Comparison of ENCODE assay signal across 13 mouse cellular contexts in the genomic region with DNA sequence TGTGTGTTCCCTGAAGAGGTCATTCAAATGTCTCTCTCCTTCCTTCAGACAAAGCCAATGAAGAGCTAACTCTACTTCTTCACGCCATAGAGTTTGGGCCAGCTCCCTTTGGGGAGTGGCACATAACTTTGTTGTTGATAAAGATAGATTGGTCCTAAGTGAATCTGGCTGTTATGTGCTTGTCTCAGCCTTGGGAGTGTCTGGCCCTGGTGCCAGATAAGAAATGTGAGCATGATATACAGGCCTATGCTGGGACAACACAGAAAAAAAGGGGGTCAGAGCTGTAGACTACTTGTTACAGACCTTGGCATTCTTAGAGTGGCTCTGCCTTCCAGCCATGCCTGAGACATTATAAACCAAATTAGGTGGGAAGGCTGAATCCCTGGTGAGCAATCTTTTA. TPM values are rescaled to one million over a fixed set of nuclear protein-coding genes. Genes with fewer than 3 reads are reported as not detected.
DNase-seq lines count a peak whose midpoint lies in the region; ATAC-seq and TF ChIP-seq lines count a peak whose summit lies in the region.
"Had no signal": no experiment of that assay in that cellular context is flagged by ENCODE, and none has a peak within 500 bp of the region (broad histone marks: within the 10 kb centered on the region; RNA-seq: fewer than 3 reads in every experiment).

No protein-coding gene starts in this region.

- H3K4me3 ChIP-seq in heart, adult 2 months: no peak overlapping the region
- peak overlapping the region; percentile 97 for H3K4me3 ChIP-seq in midbrain, embryonic 10.5 days
- H3K4me3 ChIP-seq in midbrain, embryonic 16.5 days (ENCODE audit: low read depth, low read length): no peak overlapping the region
- H3K4me3 ChIP-seq in limb, embryonic 14.5 days (replicated peaks; ENCODE audit: low read length): no peak overlapping the region
- H3K4me3 ChIP-seq in neural tube, embryonic 15.5 days (replicated peaks): no peak overlapping the region

- H3K36me3 ChIP-seq in heart, adult 2 months (ENCODE audit: control insufficient read depth, insufficient read depth, low read length): no peaks in the 10 kb centered on the region; the same call in 1 of the 2 replicates
- H3K36me3 ChIP-seq in midbrain, embryonic 10.5 days: peaks cover 25% of the 10 kb centered on the region
- H3K36me3 ChIP-seq in midbrain, embryonic 16.5 days (ENCODE audit: control insufficient read depth, insufficient read depth, low read length): peaks cover 23% of the 10 kb centered on the region
- peaks cover 20% of the 10 kb centered on the region for H3K36me3 ChIP-seq in limb, embryonic 14.5 days (ENCODE audit: control insufficient read depth, insufficient read depth, low read length)
- peaks cover 29% of the 10 kb centered on the region for H3K36me3 ChIP-seq in neural tube, embryonic 15.5 days

- no peak for TF ChIP-seq CTCF in heart, adult 2 months (IDR thresholded peaks at IDR 0.05)

- H3K9ac ChIP-seq in heart, adult 2 months (ENCODE audit: low read depth, low read length): no peak overlapping the region
- no peak overlapping the region for H3K9ac ChIP-seq in midbrain, embryonic 16.5 days (ENCODE audit: low read depth, low read length)
- H3K9ac ChIP-seq in limb, embryonic 14.5 days (ENCODE audit: low read depth, low read length, severe bottlenecking): no peak overlapping the region
- H3K9ac ChIP-seq in neural tube, embryonic 15.5 days (replicated peaks): no peak overlapping the region

- no peak for ATAC-seq in midbrain, embryonic 16.5 days
- no peak for ATAC-seq in limb, embryonic 14.5 days (ENCODE audit: low FRiP score, low read depth)
- ATAC-seq in neural tube, embryonic 15.5 days (ENCODE audit: low FRiP score): no peak
- no peak for ATAC-seq in activated CD4-positive, CD25-positive, alpha-beta regulatory T cell, adult 4 months

- intact Hi-C loops in heart, adult 2 months (cut with DNase I): loop anchor here (2.0 kb wide), 1 partner anchor 22 kb away; no protein-coding TSS in a partner anchor
- intact Hi-C loops in left cerebral cortex, postnatal 4 days (cut with DNase I): no loop called here

- no peaks in the 10 kb centered on the region for H3K27me3 ChIP-seq in heart, adult 2 months (ENCODE audit: control insufficient read depth, insufficient read depth, low read length)
- H3K27me3 ChIP-seq in midbrain, embryonic 10.5 days (ENCODE audit: low read depth, poor library complexity, severe bottlenecking): 0 out of 2 replicates have a peak, but pooled peaks cover 6% of the 10 kb centered on the region
- no peaks in the 10 kb centered on the region for H3K27me3 ChIP-seq in midbrain, embryonic 16.5 days (ENCODE audit: control insufficient read depth, insufficient read depth, low read depth, low read length)
- no peaks in the 10 kb centered on the region for H3K27me3 ChIP-seq in limb, embryonic 14.5 days (ENCODE audit: control insufficient read depth, insufficient read depth, low read length)
- no peaks in the 10 kb centered on the region for H3K27me3 ChIP-seq in neural tube, embryonic 15.5 days (replicated peaks)

- no peaks in the 10 kb centered on the region for H3K9me3 ChIP-seq in midbrain, embryonic 10.5 days (replicated peaks)
- no peaks in the 10 kb centered on the region for H3K9me3 ChIP-seq in midbrain, embryonic 16.5 days (replicated peaks; ENCODE audit: control insufficient read depth, low read length, poor library complexity, severe bottlenecking)
- H3K9me3 ChIP-seq in limb, embryonic 14.5 days (ENCODE audit: control insufficient read depth, low read length): no peaks in the 10 kb centered on the region
- no peaks in the 10 kb centered on the region for H3K9me3 ChIP-seq in neural tube, embryonic 15.5 days (replicated peaks)

- peaks cover 7% of the 10 kb centered on the region for H3K4me1 ChIP-seq in heart, adult 2 months (ENCODE audit: control insufficient read depth, insufficient read depth, low read length)
- H3K4me1 ChIP-seq in midbrain, embryonic 10.5 days: peaks cover 40% of the 10 kb centered on the region
- peaks cover 18% of the 10 kb centered on the region for H3K4me1 ChIP-seq in midbrain, embryonic 16.5 days (ENCODE audit: control insufficient read depth, insufficient read depth, low read length)
- H3K4me1 ChIP-seq in limb, embryonic 14.5 days (ENCODE audit: control insufficient read depth, insufficient read depth, low read length): peaks cover 17% of the 10 kb centered on the region
- H3K4me1 ChIP-seq in neural tube, embryonic 15.5 days: peaks cover 31% of the 10 kb centered on the region

- TF ChIP-seq POLR2A in heart, adult 2 months (IDR thresholded peaks at IDR 0.05; ENCODE audit: insufficient read depth, low read depth, low read length): no peak
- TF ChIP-seq POLR2A in limb, embryonic 14.5 days (IDR thresholded peaks at IDR 0.05; ENCODE audit: borderline replicate concordance, extremely low read depth, insufficient read depth, insufficient read length): no peak

- no peak for TF ChIP-seq EP300 in heart, adult 2 months (IDR thresholded peaks at IDR 0.05; ENCODE audit: insufficient read depth, low read depth, low read length)

- H3K27ac ChIP-seq in heart, adult 2 months: no peak overlapping the region
- H3K27ac ChIP-seq in midbrain, embryonic 10.5 days (replicated peaks): no peak overlapping the region; the same call in 1 of the 2 replicates
- no peak overlapping the region for H3K27ac ChIP-seq in midbrain, embryonic 16.5 days (ENCODE audit: low read length)
- H3K27ac ChIP-seq in limb, embryonic 14.5 days (replicated peaks; ENCODE audit: low read depth, low read length): no peak overlapping the region
- H3K27ac ChIP-seq in neural tube, embryonic 15.5 days (replicated peaks): no peak overlapping the region

- whole genome bisulfite sequencing in heart, adult 2 months: 53% methylated on average over 1 of the region's 1 CpGs
- 84% methylated on average over 1 of the region's 1 CpGs for WGBS in midbrain, embryonic 10.5 days
- WGBS in midbrain, embryonic 16.5 days: 86% methylated on average over 1 of the region's 1 CpGs
- 79% methylated on average over 1 of the region's 1 CpGs for WGBS in limb, embryonic 14.5 days
- WGBS in neural tube, embryonic 15.5 days: 78% methylated on average over 1 of the region's 1 CpGs

- H3K79me2 ChIP-seq in heart, adult 2 months (replicated peaks; ENCODE audit: control insufficient read depth, insufficient read depth, low read length): peaks cover 4% of the 10 kb centered on the region; the same call in 1 of the 2 replicates

- no peak overlapping the region for H3K4me2 ChIP-seq in midbrain, embryonic 16.5 days (ENCODE audit: low read length)
- 0 out of 2 replicates have a peak overlapping the region, but pooled peaks have one; percentile 1 for H3K4me2 ChIP-seq in limb, embryonic 14.5 days (replicated peaks; ENCODE audit: low read depth, low read length, severe bottlenecking)
- 0 out of 2 replicates have a peak overlapping the region, but pooled peaks have one; percentile 75 for H3K4me2 ChIP-seq in neural tube, embryonic 15.5 days

- DNase-seq in heart, adult 11 months: peak; percentile 83
- DNase-seq in heart, adult 2 months: no peak
- DNase-seq in midbrain, embryonic 10.5 days (ENCODE audit: low spot score): no peak
- no peak for DNase-seq in limb, embryonic 14.5 days (ENCODE audit: low spot score)
- DNase-seq in left cerebral cortex, postnatal 4 days: no peak
- DNase-seq: gastrocnemius, postnatal 14 days; lung, postnatal 10 days; retina, postnatal 1 day had no signal

RNA-seq across cellular contexts. Expression of gene Akap8l, which starts 14.9 kb away (rescaled TPM):
- 10 to 100 TPM; 50.3 to 51.2 TPM for total RNA-seq in heart, adult 2 months (2021)
- polyA plus RNA-seq in heart, adult 2 months (2012; rRNA removed): 55.1 and 67.3 TPM in 2 replicates
- 90.2 and 106 TPM in 2 replicates for polyA plus RNA-seq in midbrain, embryonic 10.5 days (2016; fragmentation: Nextera tagmentation; extraction: Ambion mirVana)
- 160 and 166 TPM in 2 replicates for polyA plus RNA-seq in midbrain, embryonic 16.5 days (2015; fragmentation: Nextera tagmentation; extraction: Ambion mirVana)
- 157 and 162 TPM in 2 replicates for polyA plus RNA-seq in limb, embryonic 14.5 days (2012; rRNA removed)
- 67.5 and 74.0 TPM in 2 replicates for polyA plus RNA-seq in limb, embryonic 14.5 days (2014; fragmentation: Nextera tagmentation; extraction: Ambion mirVana)
- 146 and 170 TPM in 2 replicates for polyA plus RNA-seq in neural tube, embryonic 15.5 days (2015; fragmentation: Nextera tagmentation; extraction: Ambion mirVana)
- 100 to 1,000 TPM in 1 of 2 experiments, 10 to 100 TPM in 1; 98.5 to 109 TPM for total RNA-seq in left cerebral cortex, postnatal 4 days (2021)
- 10 to 100 TPM; 43.6 to 50.5 TPM for polyA plus RNA-seq in activated CD4-positive, CD25-positive, alpha-beta regulatory T cell, adult 4 months (2017; shearing (Covaris generic))

RNA-seq across cellular contexts. Expression of gene Wiz, which starts 23.9 kb away (rescaled TPM):
- 10 to 100 TPM; 16.0 to 16.6 TPM for total RNA-seq in heart, adult 2 months (2021)
- 17.2 and 17.4 TPM in 2 replicates for polyA plus RNA-seq in heart, adult 2 months (2012; rRNA removed)
- 22.3 and 25.6 TPM in 2 replicates for polyA plus RNA-seq in midbrain, embryonic 10.5 days (2016; fragmentation: Nextera tagmentation; extraction: Ambion mirVana)
- polyA plus RNA-seq in midbrain, embryonic 16.5 days (2015; fragmentation: Nextera tagmentation; extraction: Ambion mirVana): 41.3 and 41.4 TPM in 2 replicates
- 63.8 and 80.0 TPM in 2 replicates for polyA plus RNA-seq in limb, embryonic 14.5 days (2012; rRNA removed)
- 36.0 and 41.1 TPM in 2 replicates for polyA plus RNA-seq in limb, embryonic 14.5 days (2014; fragmentation: Nextera tagmentation; extraction: Ambion mirVana)
- 34.0 and 34.3 TPM in 2 replicates for polyA plus RNA-seq in neural tube, embryonic 15.5 days (2015; fragmentation: Nextera tagmentation; extraction: Ambion mirVana)
- 100 to 1,000 TPM; 114 to 122 TPM for total RNA-seq in left cerebral cortex, postnatal 4 days (2021)
- polyA plus RNA-seq in activated CD4-positive, CD25-positive, alpha-beta regulatory T cell, adult 4 months (2017; shearing (Covaris generic)): 10 to 100 TPM; 11.9 TPM

RNA-seq across cellular contexts. Expression of gene Rasal3, which starts 38.1 kb away (rescaled TPM):
- total RNA-seq in heart, adult 2 months (2021): under 1 TPM; 0.70 to 0.98 TPM
- 1.1 and 4.2 TPM in 2 replicates for polyA plus RNA-seq in heart, adult 2 months (2012; rRNA removed)
- 0.40 and 0.42 TPM in 2 replicates for polyA plus RNA-seq in midbrain, embryonic 10.5 days (2016; fragmentation: Nextera tagmentation; extraction: Ambion mirVana)
- polyA plus RNA-seq in midbrain, embryonic 16.5 days (2015; fragmentation: Nextera tagmentation; extraction: Ambion mirVana): 0.55 and 1.0 TPM in 2 replicates
- 2.9 and 3.0 TPM in 2 replicates for polyA plus RNA-seq in limb, embryonic 14.5 days (2012; rRNA removed)
- 1.9 and 2.0 TPM in 2 replicates for polyA plus RNA-seq in limb, embryonic 14.5 days (2014; fragmentation: Nextera tagmentation; extraction: Ambion mirVana)
- 0.55 and 11.3 TPM in 2 replicates for polyA plus RNA-seq in neural tube, embryonic 15.5 days (2015; fragmentation: Nextera tagmentation; extraction: Ambion mirVana)
- 1 to 10 TPM; 1.5 to 1.9 TPM for total RNA-seq in left cerebral cortex, postnatal 4 days (2021)
- polyA plus RNA-seq in activated CD4-positive, CD25-positive, alpha-beta regulatory T cell, adult 4 months (2017; shearing (Covaris generic)): 100 to 1,000 TPM; 123 to 158 TPM
- polyA plus RNA-seq: C2C12 had no signal

RNA-seq across cellular contexts. Expression of gene Akap8, which starts 44.3 kb away (rescaled TPM):
- 10 to 100 TPM; 38.9 to 40.7 TPM for total RNA-seq in heart, adult 2 months (2021)
- polyA plus RNA-seq in heart, adult 2 months (2012; rRNA removed): 32.2 and 40.4 TPM in 2 replicates
- polyA plus RNA-seq in midbrain, embryonic 10.5 days (2016; fragmentation: Nextera tagmentation; extraction: Ambion mirVana): 130 and 140 TPM in 2 replicates
- polyA plus RNA-seq in midbrain, embryonic 16.5 days (2015; fragmentation: Nextera tagmentation; extraction: Ambion mirVana): 101 and 109 TPM in 2 replicates
- 108 and 110 TPM in 2 replicates for polyA plus RNA-seq in limb, embryonic 14.5 days (2012; rRNA removed)
- polyA plus RNA-seq in limb, embryonic 14.5 days (2014; fragmentation: Nextera tagmentation; extraction: Ambion mirVana): 36.9 and 46.9 TPM in 2 replicates
- 100 and 101 TPM in 2 replicates for polyA plus RNA-seq in neural tube, embryonic 15.5 days (2015; fragmentation: Nextera tagmentation; extraction: Ambion mirVana)
- total RNA-seq in left cerebral cortex, postnatal 4 days (2021): 100 to 1,000 TPM; 111 to 123 TPM
- 100 to 1,000 TPM; 117 to 118 TPM for polyA plus RNA-seq in activated CD4-positive, CD25-positive, alpha-beta regulatory T cell, adult 4 months (2017; shearing (Covaris generic))

RNA-seq across cellular contexts. Expression of gene Pglyrp2, which starts 58.7 kb away (rescaled TPM):
- total RNA-seq in heart, adult 2 months (2021): under 1 TPM in 1 of 2 experiments, not detected in 1; 0.09 TPM
- polyA plus RNA-seq in heart, adult 2 months (2012; rRNA removed): 0.35 and 0.86 TPM in 2 replicates
- 0.07 TPM in 1 of 2 replicates, not detected in the other for polyA plus RNA-seq in midbrain, embryonic 10.5 days (2016; fragmentation: Nextera tagmentation; extraction: Ambion mirVana)
- not detected in 2 replicates for polyA plus RNA-seq in midbrain, embryonic 16.5 days (2015; fragmentation: Nextera tagmentation; extraction: Ambion mirVana)
- polyA plus RNA-seq in limb, embryonic 14.5 days (2012; rRNA removed): 0.20 and 0.30 TPM in 2 replicates
- polyA plus RNA-seq in limb, embryonic 14.5 days (2014; fragmentation: Nextera tagmentation; extraction: Ambion mirVana): 0.23 and 0.32 TPM in 2 replicates
- polyA plus RNA-seq in neural tube, embryonic 15.5 days (2015; fragmentation: Nextera tagmentation; extraction: Ambion mirVana): 4.0 TPM in 1 of 2 replicates, not detected in the other
- not detected for total RNA-seq in left cerebral cortex, postnatal 4 days (2021)
- polyA plus RNA-seq in activated CD4-positive, CD25-positive, alpha-beta regulatory T cell, adult 4 months (2017; shearing (Covaris generic)): 10 to 100 TPM; 68.7 to 79.5 TPM
- total RNA-seq: gastrocnemius, postnatal 14 days; layer of hippocampus, adult 18-20 months had no signal
- polyA plus RNA-seq: C2C12 had no signal

Comparison
In these comparisons a context has a peak if more than half of its experiments do, and no peak if none do; other contexts are left out.
1. RNA of gene Rasal3, which starts 38.1 kb away (polyA plus RNA-seq): 123 to 158 TPM in activated CD4-positive, CD25-positive, alpha-beta regulatory T cell, adult 4 months; 1.1 to 4.2 TPM in heart, adult 2 months, 1.9 to 3.0 TPM in limb, embryonic 14.5 days, 0.55 to 1.0 TPM in midbrain, embryonic 16.5 days, 0.55 to 11.3 TPM in neural tube, embryonic 15.5 days and 0.40 to 0.42 TPM in midbrain, embryonic 10.5 days; every median in the first group is over 10 times any median in the second.